Mouse (Mus musculus) neural tube, embryonic 10.5 days (tissue): ENCODE measurements at regions not wholly inside any gene's neighbourhood (a gene's known extent, or its start where the extent isn't known, plus 50 kb on each side); places are given as distances from the start of the nearest gene placed in this dataset.

Experiments
- DNase-seq: peaks from one replicate; pipeline ENCODE4 v3.0.0-alpha.2; 2017; ENCODE audit warnings: low spot score; ENCODE audit errors: extremely low spot score

- DNase-seq = no peak
These were observed 134.7 kb upstream of the Mkln1 start for GRCm38 (mm10) chr6:31263821-31264220.

GRCm38 (mm10) chr6:31266441-31267040, 132.0 kb upstream of the Mkln1 start:
- DNase-seq = no peak

GRCm38 (mm10) chr6:31268057-31268456, 130.5 kb upstream of the Mkln1 start:
- DNase-seq = no peak

GRCm38 (mm10) chr6:31273816-31274215, 124.7 kb upstream of the Mkln1 start:
- no peak for DNase-seq

GRCm38 (mm10) chr6:31274236-31274635, 124.3 kb upstream of the Mkln1 start:
- no peak for DNase-seq

GRCm38 (mm10) chr6:31277792-31278191, 120.7 kb upstream of the Mkln1 start:
- no peak for DNase-seq

GRCm38 (mm10) chr6:31283973-31284372, 114.6 kb upstream of the Mkln1 start:
- no peak for DNase-seq

- no peak for DNase-seq
These were observed 114.1 kb upstream of the Mkln1 start for GRCm38 (mm10) chr6:31284390-31284789.

GRCm38 (mm10) chr6:31285064-31285463, 113.5 kb upstream of the Mkln1 start:
- DNase-seq = no peak

- DNase-seq = no peak
These were observed 112.4 kb upstream of the Mkln1 start for GRCm38 (mm10) chr6:31285981-31286737.

- no peak for DNase-seq
These were observed 111.4 kb upstream of the Mkln1 start for GRCm38 (mm10) chr6:31287176-31287575.

GRCm38 (mm10) chr6:31287686-31288085, 110.8 kb upstream of the Mkln1 start:
- DNase-seq = no peak

- no peak for DNase-seq
These were observed 109.9 kb upstream of the Mkln1 start for GRCm38 (mm10) chr6:31288421-31289233.

GRCm38 (mm10) chr6:31289234-31289486, 109.4 kb upstream of the Mkln1 start:
- DNase-seq = no peak

- DNase-seq = no peak
These were observed 106.5 kb upstream of the Mkln1 start for GRCm38 (mm10) chr6:31292081-31292480.

GRCm38 (mm10) chr6:31293008-31293407, 105.5 kb upstream of the Mkln1 start:
- no peak for DNase-seq

- no peak for DNase-seq
These were observed 99.1 kb upstream of the Mkln1 start for GRCm38 (mm10) chr6:31299395-31299794.

GRCm38 (mm10) chr6:31305736-31306135, 92.8 kb upstream of the Mkln1 start:
- no peak for DNase-seq

- no peak for DNase-seq
These were observed 91.4 kb upstream of the Mkln1 start for GRCm38 (mm10) chr6:31307047-31307633.

GRCm38 (mm10) chr6:31307899-31308298, 90.6 kb upstream of the Mkln1 start:
- DNase-seq = no peak

GRCm38 (mm10) chr6:31310660-31311059, 87.9 kb upstream of the Mkln1 start:
- no peak for DNase-seq

GRCm38 (mm10) chr6:31313869-31314470, 84.6 kb upstream of the Mkln1 start:
- DNase-seq = no peak
